Mouse (Mus musculus): ENCODE results near the gene Olfr1511.
"Not testable (repeated sequence)": the region's sequence is repeated elsewhere in the genome, so short reads cannot be mapped to it uniquely, and the experiment has no call there.

The Olfr1511 gene

GRCm38 (mm10) chr14:52397279-52397678, at the start of gene Olfr1511:
Gene Olfr1511, minus strand, starts transcription at chr14:52397379.
- no peak for DNase-seq

- DNase-seq = no peak
Observed at GRCm38 (mm10) chr14:52442690-52443089, 45.5 kb upstream of the Olfr1511 start, which contains the start of gene Olfr1509. Gene Olfr1509, plus strand, starts transcription at chr14:52442990.

GRCm38 (mm10) chr14:52427686-52428085, 30.5 kb upstream of the Olfr1511 start:
- DNase-seq = no peak

- no peak for DNase-seq
Observed at GRCm38 (mm10) chr14:52414273-52414672, 17.1 kb upstream of the Olfr1511 start, which contains the start of gene Olfr1510. Gene Olfr1510, minus strand, starts transcription at chr14:52414373.

GRCm38 (mm10) chr14:52410142-52410919, 13.2 kb upstream of the Olfr1511 start:
- DNase-seq = not testable (repeated sequence)

GRCm38 (mm10) chr14:52390084-52390848, 6.9 kb downstream of the Olfr1511 start:
- DNase-seq = not testable (repeated sequence)

- no peak for DNase-seq
Observed at GRCm38 (mm10) chr14:52379068-52379467, 18.1 kb downstream of the Olfr1511 start, which contains the start of gene Olfr1512. Gene Olfr1512, minus strand, starts transcription at chr14:52379168.

GRCm38 (mm10) chr14:52368741-52369140, 28.4 kb downstream of the Olfr1511 start:
- DNase-seq = no peak

- DNase-seq = no peak
Observed at GRCm38 (mm10) chr14:52356308-52356707, 40.9 kb downstream of the Olfr1511 start, which contains the start of gene Olfr1513. Gene Olfr1513, minus strand, starts transcription at chr14:52356408.
